Mouse (Mus musculus) stomach, postnatal 0 days (tissue): Measurements from ENCODE around the gene Ttc17. TPM values are rescaled to one million over a fixed set of nuclear protein-coding genes. Genes with fewer than 3 reads are reported as not detected.
"Not testable (repeated sequence)": the region's sequence is repeated elsewhere in the genome, so short reads cannot be mapped to it uniquely, and the experiment has no call there.

Experiments used
- ATAC-seq: fragments of 200-750 bp; cut with Nextera tagmentation; 2 replicates; pipeline ENCODE4 v1.8.0; 2017; ENCODE audit not compliant: low FRiP score, low TSS enrichment
- DNase-seq: peaks from one replicate; pipeline ENCODE4 v3.0.0-alpha.2; 2016; ENCODE audit warnings: low spot score
- H3K27ac ChIP-seq: fragments of 300-500 bp; sonication (generic); replicated peaks from 2 replicates; pipeline ENCODE4 v1.5.1; 2014; ENCODE audit warnings: mild to moderate bottlenecking, control low read depth
- H3K27me3 ChIP-seq: fragments of 300-500 bp; sonication (generic); 2 replicates; pipeline ENCODE4 v1.6.1; 2014; ENCODE audit warnings: low read length; ENCODE audit not compliant: control insufficient read depth, insufficient read depth
- H3K36me3 ChIP-seq: fragments of 300-500 bp; sonication (generic); 2 replicates; pipeline ENCODE4 v1.6.1; 2014; ENCODE audit warnings: low read length, mixed read lengths; ENCODE audit not compliant: control insufficient read depth, insufficient read depth
- H3K4me1 ChIP-seq: fragments of 300-500 bp; sonication (generic); replicated peaks from 2 replicates; pipeline ENCODE4 v1.6.1; 2014; ENCODE audit warnings: antibody characterized with exemption; ENCODE audit not compliant: control insufficient read depth, insufficient read depth
- H3K4me2 ChIP-seq: fragments of 300-500 bp; sonication (generic); replicated peaks from 2 replicates; pipeline ENCODE4 v1.6.1; 2014; ENCODE audit warnings: low read depth, mild to moderate bottlenecking, control low read depth, moderate library complexity
- H3K4me3 ChIP-seq: fragments of 300-500 bp; sonication (generic); 2 replicates; pipeline ENCODE4 v1.5.1; 2014; ENCODE audit warnings: low read depth, low read length, control low read depth
- H3K9ac ChIP-seq: fragments of 300-500 bp; sonication (generic); 2 replicates; pipeline ENCODE4 v1.6.1; 2014; ENCODE audit warnings: mild to moderate bottlenecking, low read length, control low read depth, mixed read lengths
- H3K9me3 ChIP-seq: fragments of 300-500 bp; sonication (generic); 2 replicates; pipeline ENCODE4 v1.6.1; 2016; ENCODE audit warnings: low read length; ENCODE audit not compliant: control insufficient read depth
- CTCF ChIP-seq: IDR thresholded peaks from 2 replicates; pipeline ENCODE4 v1.5.1; 2016; ENCODE audit warnings: antibody characterized with exemption, low read depth, mild to moderate bottlenecking, moderate library complexity
- EP300 ChIP-seq: optimal IDR thresholded peaks from 2 replicates; pipeline ENCODE3; 2016; ENCODE audit warnings: antibody characterized with exemption
- WGBS: fragments of 180-500 bp; shearing (Covaris S2); extraction: QIAGEN DNeasy Blood & Tissue Kit; methylation state at CpG from one replicate; pipeline ENCODE4 v1.1.7; 2014; 5-methylcytosine and 5-hydroxymethylcytosine counted together
- polyA plus RNA-seq: library from polyadenylated mRNA; unstranded; fragments of >200 nt; fragmentation: Nextera tagmentation; extraction: Ambion mirVana; gene quantifications from 2 replicates; pipeline ENCODE4 v1.2.1, GENCODE M21; 2015

Gene Ttc17
- polyA plus RNA-seq, 1 experiment from 2014 or later, result 11.8 TPM

GRCm38 (mm10) chr2:94402096-94402495, 4.4 kb downstream of the Ttc17 start:
- H3K4me2 ChIP-seq, result no peak overlapping the region
- no peak overlapping the region for H3K9ac ChIP-seq
- 74% methylated on average over 7 of the region's 7 CpGs for WGBS
- no peak overlapping the region for H3K4me3 ChIP-seq
- no peaks in the 10 kb centered on the region for H3K9me3 ChIP-seq
- no peak overlapping the region for H3K27ac ChIP-seq
- DNase-seq (no peak), ATAC-seq (no peak)
- H3K4me1 ChIP-seq, result peaks cover 5% of the 10 kb centered on the region; the same call in 1 of the 2 replicates
- no peaks in the 10 kb centered on the region for H3K27me3 ChIP-seq
- H3K36me3 ChIP-seq, result no peaks in the 10 kb centered on the region
- no peak for TF ChIP-seq EP300

GRCm38 (mm10) chr2:94401006-94401405, 5.5 kb downstream of the Ttc17 start:
- Histone ChIP-seq H3K36me3 (no peaks in the 10 kb centered on the region), H3K4me1 (peaks cover 5% of the 10 kb centered on the region; the same call in 1 of the 2 replicates), H3K27me3 (no peaks in the 10 kb centered on the region), H3K4me2 (no peak overlapping the region), H3K4me3 (no peak overlapping the region), H3K9ac (no peak overlapping the region), H3K9me3 (no peaks in the 10 kb centered on the region), H3K27ac (no peak overlapping the region)
- TF ChIP-seq CTCF (no peak), EP300 (no peak)
- ATAC-seq, result no peak
- no peak for DNase-seq
- 84% methylated on average over 3 of the region's 3 CpGs for WGBS

GRCm38 (mm10) chr2:94398138-94398970, 8.1 kb downstream of the Ttc17 start:
- TF ChIP-seq EP300 (no peak), CTCF (no peak)
- no peak for DNase-seq
- ATAC-seq, result no peak
- 0 out of 2 replicates have a peak overlapping the region, but pooled peaks have one; percentile 18 for H3K9ac ChIP-seq
- no peak overlapping the region for H3K4me2 ChIP-seq
- peaks cover 5% of the 10 kb centered on the region; the same call in 1 of the 2 replicates for H3K4me1 ChIP-seq
- H3K36me3 ChIP-seq, result no peaks in the 10 kb centered on the region
- H3K9me3 ChIP-seq, result no peaks in the 10 kb centered on the region
- H3K27ac ChIP-seq, result no peak overlapping the region
- no peak overlapping the region for H3K4me3 ChIP-seq
- H3K27me3 ChIP-seq, result no peaks in the 10 kb centered on the region
- 58% methylated on average over 8 of the region's 8 CpGs for WGBS

GRCm38 (mm10) chr2:94397453-94397852, 9.0 kb downstream of the Ttc17 start:
- DNase-seq (no peak), ATAC-seq (no peak)
- Histone ChIP-seq H3K27me3 (no peaks in the 10 kb centered on the region), H3K9me3 (no peaks in the 10 kb centered on the region), H3K36me3 (no peaks in the 10 kb centered on the region), H3K4me1 (peaks cover 5% of the 10 kb centered on the region; the same call in 1 of the 2 replicates), H3K4me3 (no peak overlapping the region), H3K9ac (no peak overlapping the region), H3K27ac (no peak overlapping the region), H3K4me2 (no peak overlapping the region)
- WGBS, result 83% methylated on average over 5 of the region's 5 CpGs
- TF ChIP-seq EP300, result no peak

GRCm38 (mm10) chr2:94396325-94396724, 10.2 kb downstream of the Ttc17 start:
- Histone ChIP-seq H3K36me3 (no peaks in the 10 kb centered on the region), H3K4me1 (peaks cover 5% of the 10 kb centered on the region; the same call in 1 of the 2 replicates), H3K4me3 (no peak overlapping the region), H3K4me2 (no peak overlapping the region), H3K9ac (no peak overlapping the region), H3K27me3 (no peaks in the 10 kb centered on the region), H3K27ac (no peak overlapping the region), H3K9me3 (no peaks in the 10 kb centered on the region)
- 81% methylated on average over 5 of the region's 5 CpGs for WGBS
- DNase-seq (no peak), ATAC-seq (no peak)
- TF ChIP-seq EP300 (no peak), CTCF (no peak)

GRCm38 (mm10) chr2:94391127-94391526, 15.4 kb downstream of the Ttc17 start:
- H3K27ac ChIP-seq, H3K36me3 ChIP-seq, H3K4me3 ChIP-seq, H3K9ac ChIP-seq, H3K9me3 ChIP-seq, ATAC-seq, DNase-seq, H3K27me3 ChIP-seq, H3K4me1 ChIP-seq, H3K4me2 ChIP-seq: not testable (repeated sequence)
- WGBS, result 93% methylated on average over 12 of the region's 12 CpGs
